Mouse (Mus musculus) right cerebral cortex, postnatal 10 days (tissue): Measurements from ENCODE around the gene Rinl.
A peak's percentile ranks its signal among the peaks of the same experiment; 100 is the strongest.

Experiments
- DNase-seq, 2 experiments: peaks; one replicate each; pipeline ENCODE4 v3.0.0; 2021; ENCODE audit warnings: low spot score in 2 of 2

The Rinl gene

DNA sequence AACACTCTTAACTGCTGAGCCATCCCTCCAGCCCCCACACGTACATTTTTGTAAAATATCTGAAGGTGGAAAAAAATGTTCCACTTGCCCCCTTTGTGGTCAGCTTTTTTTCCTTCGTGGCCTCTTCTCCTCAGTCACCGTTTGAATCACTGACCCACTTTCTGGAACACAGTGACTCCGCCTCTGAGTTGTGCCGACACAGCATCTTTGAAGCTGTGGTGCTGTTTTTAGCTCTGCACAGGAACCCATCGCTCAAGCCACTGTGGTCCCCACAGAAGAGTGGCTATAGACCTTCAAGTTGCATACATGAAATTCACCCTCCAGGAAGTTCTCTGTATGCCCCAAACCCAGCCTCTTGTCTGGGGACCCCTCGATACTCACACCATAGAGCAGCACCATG is 7.9 kb upstream of the Rinl start:
- DNase-seq, result peak; percentile 61 to 73

DNA sequence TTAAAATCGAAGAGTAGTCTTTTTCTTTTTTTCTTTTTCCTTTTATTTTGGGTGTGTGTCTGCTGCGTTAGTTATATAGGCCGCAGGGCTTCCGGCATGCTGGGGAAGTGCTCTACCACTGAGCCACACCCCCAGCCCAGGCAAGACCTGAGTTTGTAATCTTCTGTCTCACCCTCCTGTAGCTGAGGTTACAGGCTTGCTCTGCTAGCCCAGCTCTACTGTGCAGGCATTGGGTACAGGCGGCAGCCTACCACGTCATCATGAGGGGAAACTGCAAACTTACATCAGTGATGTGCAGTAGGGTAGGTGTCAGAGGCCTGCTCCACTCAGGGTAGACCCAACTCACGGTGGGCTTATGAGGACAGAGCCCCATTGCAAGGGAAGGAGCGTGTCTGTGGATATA is 7.5 kb upstream of the Rinl start:
- no peak for DNase-seq

DNA sequence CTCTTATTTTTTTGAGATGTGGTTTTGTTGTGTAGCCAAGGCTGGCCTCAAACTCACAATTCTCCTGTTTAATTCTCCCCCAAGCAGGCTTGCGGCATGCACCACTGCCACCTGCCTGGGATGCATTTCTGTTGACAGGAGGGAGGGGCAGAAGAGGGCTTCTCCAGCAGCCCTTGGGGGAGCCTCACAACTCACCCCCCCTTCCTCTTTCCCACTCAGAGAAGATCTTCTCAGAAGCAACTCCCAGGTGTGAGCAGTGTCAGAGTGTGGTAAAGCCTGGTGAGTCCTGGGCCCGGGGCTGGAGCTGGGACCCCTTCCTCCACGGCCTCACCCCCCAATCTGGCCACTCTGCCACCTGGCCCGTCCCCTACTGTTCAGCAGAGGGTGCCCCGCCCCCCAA is 3.6 kb upstream of the Rinl start:
- no peak for DNase-seq

DNA sequence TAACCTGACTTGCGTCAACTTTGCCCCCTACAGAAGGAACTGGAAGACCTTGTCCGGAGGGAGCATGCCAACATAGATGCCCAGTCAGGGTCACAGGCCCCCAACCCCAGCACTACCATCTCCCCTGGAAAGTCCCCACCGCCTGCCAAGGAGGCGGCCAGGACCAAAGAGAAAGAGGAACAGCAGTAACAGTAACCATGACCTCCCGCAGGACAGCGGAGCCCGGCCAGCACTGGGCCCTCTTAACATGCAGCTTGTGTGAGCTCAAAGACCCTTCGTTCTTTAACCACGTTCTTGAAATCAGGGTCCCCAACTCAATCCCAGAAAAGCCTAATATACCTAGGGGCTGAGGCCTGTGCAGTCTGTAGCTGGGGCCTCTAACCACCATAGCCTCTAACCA is 885 bp upstream of the Rinl start:
- DNase-seq, result no peak

DNA sequence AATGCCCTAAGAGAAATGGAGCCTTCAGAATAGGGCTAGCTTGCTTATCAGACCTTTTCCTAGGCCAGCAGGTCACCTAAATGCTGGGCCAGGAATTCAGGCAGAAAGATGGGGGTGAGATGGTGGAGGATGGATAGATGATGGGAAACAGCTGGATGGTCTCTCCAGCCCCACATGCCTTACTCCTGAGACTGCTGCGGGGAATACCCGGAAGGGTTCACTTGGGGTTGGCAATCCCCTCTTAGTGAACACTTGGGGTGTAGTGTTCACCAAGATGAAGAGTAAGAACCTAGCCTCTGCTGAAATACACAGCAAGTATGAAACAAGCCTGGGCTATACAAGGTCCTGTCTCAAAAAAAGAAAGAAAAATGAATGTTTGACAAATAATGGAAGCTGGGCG is 466 bp downstream of the Rinl start:
- DNase-seq, result no peak

DNA sequence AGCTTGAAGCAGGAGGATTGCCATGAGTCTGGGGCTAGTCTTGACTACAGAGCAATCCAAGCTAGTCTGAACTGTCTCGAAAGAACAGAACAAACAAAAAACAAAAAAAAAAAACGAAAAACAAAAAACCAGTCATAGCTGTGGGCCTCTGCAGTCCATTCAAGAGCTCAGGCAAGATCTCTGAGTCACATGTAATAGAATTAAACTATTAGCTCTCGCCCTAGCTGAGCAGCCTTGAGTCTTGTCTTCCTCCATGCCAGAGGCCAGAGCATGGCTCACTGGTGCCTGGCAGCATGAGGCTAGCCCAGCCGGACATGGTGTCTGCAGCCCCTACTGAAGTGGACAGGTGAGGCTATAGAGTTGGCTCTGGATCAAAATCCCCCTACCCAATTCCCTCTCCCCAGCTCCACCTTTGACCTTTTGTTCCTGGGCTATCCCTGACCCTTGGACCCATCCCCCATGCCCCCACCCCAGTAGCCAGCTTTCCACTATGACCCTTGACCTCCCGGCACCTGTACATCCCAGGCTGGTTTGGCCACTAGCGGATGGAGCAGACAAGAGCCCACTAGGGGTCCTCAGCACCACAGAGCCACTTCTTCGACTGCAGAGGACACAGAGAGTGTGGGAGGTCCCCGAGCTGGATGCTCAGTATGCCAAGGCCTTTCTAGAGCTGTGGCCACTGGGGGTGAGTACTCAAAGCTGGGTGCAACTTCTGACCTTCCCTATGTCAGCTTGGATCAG is 1.5 kb downstream of the Rinl start:
- DNase-seq, result no peak

DNA sequence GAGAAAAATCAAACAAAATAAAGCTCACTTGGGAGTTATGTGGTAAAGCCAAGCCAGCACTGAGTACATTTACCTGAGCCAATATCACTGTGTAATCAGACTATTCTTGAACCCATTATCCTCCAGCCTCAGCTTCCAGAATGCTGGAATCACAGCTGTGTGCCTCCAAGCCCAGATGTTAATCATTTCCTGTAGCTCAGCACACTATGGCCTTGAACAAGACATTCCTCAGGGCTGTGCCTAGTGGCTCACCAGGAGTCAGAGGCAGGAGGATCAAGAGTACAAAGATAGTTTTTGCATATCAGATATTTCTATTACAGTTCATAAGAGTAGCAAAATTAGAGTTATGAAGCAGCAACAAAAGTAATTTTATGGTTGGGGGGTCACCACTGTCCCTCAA is 2.9 kb downstream of the Rinl start:
- DNase-seq, result no peak

DNA sequence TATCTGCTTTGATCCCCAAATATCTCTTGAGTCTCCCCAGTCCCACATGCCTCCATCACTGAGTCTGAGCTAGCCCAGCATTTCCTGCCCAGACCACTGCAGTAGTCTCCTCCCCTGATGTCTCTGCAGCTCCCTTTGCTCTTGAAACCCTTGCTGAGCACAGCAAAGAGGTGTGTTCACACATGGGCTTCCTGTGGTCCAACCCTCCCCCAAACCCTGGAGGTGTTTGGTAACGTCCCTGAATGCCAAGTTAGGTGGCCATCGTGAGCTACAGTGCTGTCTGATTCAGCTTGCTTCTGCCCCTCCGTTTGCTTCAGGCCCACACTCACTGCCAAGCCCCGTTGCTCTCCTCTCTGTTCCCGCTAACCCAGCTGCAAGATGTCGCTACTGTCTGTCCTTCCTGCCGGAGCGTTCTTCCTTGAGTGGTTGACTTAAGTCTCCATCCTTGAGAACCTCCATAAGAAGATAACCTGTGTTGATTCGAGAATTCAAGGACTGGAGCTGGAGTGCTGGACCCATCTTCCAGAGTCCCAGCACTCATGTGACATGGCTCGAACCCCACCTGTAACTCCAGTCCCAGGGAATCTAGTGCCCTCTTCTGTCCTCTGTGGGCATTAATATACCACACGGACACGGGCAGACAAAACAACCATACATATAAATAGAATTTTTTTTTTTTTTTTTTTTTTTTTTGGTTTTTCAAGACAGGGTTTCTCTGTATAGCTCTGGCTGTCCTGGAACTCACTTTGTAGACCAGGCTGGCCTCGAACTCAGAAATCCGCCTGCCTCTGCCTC is 3.8 kb downstream of the Rinl start:
- DNase-seq, result no peak

DNA sequence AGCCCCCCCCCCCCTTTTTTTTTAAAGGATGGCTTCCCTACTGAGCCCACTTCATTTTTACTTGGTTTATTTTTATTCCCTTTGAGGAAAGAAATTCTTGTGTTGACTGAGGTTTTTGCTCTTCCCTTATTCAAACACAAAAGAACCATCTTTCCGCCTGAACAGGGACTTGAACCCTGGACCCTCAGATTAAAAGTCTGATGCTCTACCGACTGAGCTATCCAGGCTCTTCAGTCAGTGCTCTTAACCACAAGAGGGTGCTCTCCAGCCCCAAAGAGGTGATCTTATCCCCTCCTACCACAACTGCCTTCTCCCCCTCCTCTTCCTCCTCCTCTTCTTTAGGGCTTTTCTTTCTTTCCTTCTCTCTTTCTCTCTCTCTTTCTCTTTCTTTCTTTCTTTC is 5.1 kb downstream of the Rinl start:
- DNase-seq, result no peak

DNA sequence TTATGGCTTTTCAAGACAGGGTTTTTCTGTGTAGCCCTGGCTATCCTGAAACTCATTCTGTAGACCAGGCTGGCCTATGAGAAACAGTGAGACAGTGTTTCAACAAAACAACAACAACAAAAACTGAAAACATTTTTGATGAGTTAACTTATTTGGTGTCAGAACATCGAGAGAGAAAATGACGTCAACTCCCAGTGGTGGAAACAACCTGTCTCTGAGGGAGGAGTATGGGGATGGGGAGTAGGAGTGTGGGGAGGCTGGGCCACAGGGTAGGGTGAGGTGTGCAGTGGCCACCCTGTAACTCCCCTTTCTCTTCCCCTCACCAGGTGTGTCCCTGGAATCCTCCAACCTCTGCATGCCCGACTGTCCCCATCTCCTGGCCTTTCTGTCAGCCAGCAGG is 5.7 kb downstream of the Rinl start:
- no peak for DNase-seq

DNA sequence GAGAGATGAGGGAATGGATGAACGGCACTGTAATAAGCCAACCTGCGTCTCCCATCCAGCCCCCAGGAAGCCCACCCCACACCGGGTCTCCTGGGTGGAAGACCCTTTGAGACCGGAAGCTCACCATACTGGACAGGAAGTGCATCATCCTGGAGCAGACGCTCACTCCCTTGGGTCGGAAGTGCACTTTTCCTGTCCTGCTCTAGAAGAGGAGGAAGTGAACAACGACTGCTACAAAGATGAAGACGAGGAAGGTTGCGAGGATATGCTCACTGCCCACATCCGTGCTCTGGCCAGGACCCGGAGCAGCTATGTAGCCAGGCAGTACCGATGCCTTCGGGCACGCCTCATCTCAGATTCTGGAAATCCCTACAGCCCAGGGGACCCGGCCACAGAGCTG is 7.1 kb downstream of the Rinl start:
- DNase-seq, result no peak

DNA sequence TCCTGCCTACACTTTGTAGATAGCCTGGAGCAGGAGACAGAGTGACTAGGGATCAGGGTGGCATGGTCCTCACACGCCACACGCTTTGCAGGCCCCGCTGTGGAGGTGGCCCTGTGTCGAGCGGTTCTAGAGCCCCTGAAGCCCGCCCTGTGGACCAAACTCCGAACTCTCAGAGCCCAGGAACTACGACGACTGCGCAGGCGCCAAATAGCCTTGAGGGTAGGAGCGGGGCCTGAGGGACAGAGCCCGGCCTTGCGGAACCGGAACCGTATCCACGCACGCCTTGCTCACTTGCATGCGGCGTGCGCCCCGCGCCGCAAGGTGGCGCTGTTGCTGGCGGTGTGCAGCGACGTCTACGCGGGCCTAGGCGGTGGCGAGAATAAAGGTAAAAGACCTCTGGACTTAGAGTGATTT is 7.8 kb downstream of the Rinl start:
- peak in 1 of 2 experiments; percentile 81 for DNase-seq

DNA sequence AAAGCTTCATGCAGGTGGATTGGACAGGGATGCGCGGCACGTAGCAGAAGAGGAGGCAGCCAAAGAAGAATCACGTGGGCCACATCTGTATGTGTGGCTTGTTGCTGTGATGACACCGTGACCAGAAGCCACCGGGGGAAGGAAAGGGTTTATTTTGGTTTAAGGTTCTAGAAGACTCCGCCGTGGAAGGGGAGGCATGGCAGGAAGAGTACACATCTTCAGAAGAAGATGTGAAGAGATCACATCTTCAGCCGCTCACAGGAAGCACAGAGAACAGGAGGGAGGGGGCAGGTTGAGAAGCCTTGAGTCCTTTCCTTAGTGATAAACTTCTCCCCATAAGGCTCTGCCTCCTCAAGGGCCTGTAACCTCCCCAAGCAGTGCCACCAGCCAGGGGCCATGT is 11.2 kb downstream of the Rinl start:
- no peak for DNase-seq

DNA sequence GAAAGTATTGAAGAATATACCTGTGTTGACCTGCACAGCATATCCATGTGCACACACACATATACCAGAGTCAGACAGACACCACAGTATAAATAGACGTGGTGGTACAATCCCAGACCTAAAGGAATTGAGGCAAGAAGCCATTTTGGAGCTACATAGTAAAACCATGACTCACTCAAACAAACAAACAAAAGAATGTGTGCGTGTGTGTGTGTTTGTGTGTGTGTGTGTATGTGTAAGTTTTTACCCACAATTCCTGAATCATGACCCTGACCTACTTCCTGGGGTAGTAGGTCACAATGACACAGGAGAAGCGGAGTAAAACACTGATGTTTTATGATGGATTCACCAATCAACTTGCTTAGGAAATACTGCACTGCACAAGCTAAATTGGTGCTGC is 12.7 kb downstream of the Rinl start:
- DNase-seq, result no peak

DNA sequence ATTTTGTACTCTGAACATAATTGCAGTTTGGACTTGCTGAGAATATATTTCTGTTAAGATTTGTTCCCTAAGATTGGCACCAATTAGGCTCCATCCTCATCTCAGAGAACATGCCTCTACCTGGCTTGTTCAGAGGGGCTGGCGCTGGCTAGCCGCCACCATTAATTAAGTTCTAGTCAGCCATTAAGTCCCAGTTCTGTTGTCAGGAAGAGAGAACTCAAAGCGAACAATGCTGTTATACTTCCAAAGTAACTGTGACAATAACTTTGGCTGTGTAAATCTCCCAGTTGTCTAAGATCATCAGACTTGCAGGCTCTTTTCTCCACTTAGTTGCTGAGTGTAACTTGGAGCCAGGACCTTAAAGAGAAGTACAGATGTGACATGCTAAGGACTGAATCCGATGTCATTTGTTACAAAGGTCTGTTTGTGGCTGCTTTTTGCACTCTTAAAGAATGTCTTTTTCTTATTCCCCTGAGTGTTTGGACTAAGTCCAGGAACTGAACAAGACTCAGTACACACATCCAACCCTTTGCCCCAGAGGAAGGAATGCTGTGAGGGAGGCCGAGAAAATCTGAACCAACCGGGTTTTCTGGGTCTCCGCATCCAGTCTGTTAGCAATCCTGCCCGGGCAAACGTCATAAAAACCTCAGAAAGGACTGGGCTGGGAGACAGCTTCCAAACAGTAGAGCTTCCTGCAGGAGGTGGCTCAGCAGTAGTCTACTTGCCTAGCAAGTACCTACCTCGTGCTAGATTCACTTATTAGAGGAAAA is 13.3 kb downstream of the Rinl start:
- peak in 1 of 2 experiments; percentile 44 for DNase-seq

DNA sequence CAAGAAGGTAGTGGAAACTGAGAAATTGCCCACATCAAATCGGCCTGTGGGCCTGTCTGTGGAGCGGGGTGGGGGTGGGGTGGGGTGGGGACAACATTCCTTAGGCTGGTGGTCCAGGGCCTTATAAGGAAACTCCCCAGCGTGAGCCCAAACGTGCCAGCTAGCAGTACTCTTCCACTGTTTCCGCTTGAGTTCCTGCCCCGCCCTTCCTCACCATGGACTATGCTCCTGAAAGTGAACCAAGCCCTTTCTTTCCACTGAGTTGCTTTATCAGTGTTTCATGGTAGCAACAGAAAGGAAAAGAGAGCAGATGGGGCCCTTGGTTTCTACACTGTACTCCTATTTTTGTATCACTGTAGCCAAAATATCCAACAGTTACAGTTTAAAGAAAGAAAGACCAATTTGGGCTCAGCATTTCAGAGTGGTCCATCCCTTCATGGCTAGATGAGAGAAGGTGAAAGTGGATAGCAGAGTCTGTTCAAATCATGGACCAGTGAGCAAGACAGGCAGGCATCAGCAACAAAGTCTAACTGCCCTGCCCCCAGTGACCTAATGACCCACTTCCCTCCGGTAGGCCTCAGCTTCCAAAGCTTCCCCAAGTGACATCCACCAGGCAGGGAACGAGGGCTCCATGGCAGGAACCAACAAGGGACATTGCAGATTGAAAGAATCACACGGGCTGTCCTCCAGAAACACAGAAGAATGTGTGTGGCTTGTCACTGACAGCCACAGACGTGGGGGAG is 14.2 kb downstream of the Rinl start:
- no peak for DNase-seq

DNA sequence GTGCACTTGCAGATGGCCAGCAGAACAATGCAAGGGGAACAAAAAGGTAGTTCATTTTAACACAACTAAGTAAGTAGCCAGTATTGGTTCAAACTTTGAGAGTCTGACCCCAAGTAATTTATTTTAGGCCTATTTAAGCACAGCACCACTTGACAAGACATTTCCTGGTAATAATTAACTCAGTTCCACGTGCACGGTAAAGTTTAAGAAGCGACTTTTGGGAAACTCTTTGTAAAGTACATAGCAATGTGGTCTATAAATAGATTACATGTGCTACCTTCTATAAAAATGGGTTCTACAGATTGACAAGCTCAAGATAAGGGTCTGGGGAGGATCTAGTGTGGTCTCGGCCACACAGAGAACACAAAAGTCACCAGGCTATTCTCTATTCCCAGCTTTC is 15.0 kb downstream of the Rinl start:
- DNase-seq, result no peak

DNA sequence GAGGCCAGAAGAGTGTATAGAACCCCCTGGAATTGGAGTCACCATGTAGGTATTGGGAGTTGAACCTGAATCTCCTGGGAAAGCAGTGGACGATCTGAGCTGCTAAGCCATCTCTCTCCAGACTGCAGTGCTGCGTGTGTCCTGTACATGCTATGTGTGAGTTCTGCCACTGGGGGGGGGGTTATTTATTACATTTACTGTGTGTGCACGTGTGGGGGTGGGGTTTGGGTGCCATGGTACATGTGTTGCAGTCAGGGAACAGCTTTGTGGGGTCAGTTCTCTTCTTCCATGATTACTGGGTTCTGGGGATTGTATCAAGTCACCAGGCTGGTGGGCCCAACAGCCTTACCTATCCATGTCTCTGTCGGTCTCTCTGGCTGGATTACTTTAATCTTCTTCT is 18.1 kb downstream of the Rinl start:
- no peak for DNase-seq

DNA sequence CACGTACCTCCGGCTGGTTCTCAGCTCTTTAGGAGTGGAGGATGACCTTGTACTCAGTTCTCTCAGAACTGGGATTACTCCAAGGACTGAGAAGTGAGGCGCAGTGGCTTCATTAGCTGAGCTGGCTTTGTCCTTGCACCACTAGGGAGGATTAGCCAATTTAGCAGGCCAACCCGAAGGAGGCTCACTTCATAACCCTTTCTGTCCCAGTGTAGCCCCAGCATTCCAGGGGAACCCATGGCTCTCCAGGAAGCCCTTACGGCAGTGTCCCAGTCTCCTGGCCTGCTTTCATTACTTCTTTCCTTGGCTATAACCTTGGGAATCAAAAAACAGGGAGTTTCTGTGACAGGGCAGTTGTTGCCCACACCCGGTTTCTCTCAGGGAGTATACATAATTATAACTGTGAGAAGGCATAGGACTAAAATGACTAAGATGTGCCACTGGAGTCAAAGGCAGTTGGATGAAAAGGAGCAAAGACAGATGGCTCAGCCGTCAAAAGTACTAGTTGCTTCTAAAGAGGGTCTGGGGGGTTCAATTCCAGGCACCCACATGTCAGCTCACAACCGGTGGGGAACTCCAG is 19.0 kb downstream of the Rinl start:
- DNase-seq, result no peak

DNA sequence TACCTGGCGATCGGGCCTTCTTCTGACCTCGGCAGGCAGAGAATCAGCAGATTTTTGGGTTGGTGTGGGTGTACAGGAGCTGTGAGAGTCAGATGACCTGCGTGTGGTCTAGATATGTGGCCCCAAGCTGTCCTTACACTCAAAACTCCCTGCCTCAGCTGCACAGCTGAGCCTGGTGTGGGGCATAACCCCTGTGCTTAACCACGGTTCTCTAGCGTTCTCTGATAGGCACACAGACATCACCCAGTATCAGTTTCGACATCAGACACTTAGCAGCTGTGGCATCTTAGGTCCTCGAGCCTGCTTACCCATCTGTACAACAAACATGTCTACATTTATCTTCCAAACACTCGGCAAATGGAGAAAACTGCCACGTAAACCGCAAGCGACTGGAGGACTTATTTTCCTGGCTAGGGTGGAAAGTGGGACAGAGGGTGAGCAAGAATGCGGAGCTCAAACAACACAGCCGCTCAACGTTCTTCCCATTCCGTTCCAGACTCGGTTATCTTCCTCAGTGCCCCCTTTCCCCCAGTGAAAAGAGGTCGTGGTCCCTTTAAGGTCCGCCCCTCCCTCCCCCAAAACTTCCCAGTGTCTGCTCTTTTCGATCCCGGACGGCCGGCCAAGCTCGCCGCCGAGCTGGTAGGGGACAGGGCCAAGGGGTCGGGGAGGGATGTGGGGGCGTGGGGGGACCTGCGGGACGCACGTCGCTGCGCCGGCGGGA is 19.6 kb downstream of the Rinl start, which contains the start of gene Hnrnpl:
Hnrnpl (plus strand) TSS at position 321 of the 721 bp plus-strand sequence.
- no peak for DNase-seq

DNA sequence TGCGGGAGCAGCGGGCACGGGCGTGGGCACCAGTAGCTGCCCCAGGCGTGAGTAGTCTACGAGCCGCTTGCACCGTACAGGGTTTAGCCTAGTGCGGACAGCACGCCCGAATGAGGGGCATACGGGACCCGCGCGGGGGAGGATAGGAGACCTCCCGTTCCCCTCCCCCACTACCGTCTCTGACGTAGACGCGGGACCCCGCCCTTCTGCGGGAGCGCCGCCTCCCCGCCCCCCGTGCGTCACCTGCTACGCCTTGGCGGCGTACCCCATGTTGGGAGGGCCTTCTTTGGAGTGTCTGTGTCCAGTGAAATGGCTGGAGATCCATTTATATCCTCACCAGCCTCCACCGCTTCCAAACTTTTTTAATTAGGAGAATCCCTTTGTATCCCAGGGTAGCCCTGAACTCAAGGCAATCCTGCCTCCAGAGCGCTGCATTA is 20.2 kb downstream of the Rinl start:
- peak; percentile 96 to 97 for DNase-seq
